Mouse (Mus musculus) liver, adult 2 months (tissue): ENCODE results near the gene Fgl2. TPM values are rescaled to one million over a fixed set of nuclear protein-coding genes. Genes with fewer than 3 reads are reported as not detected.

Experiments
- DNase-seq: peaks from one replicate; pipeline ENCODE4 v3.0.0-alpha.2; 2011; ENCODE audit warnings: low read depth, low spot score; ENCODE audit errors: extremely low read depth
- H3K27ac ChIP-seq: fragments of 200-500 bp; replicated peaks from 2 replicates; pipeline ENCODE4 v1.5.1; 2012; ENCODE audit warnings: low read depth, mild to moderate bottlenecking, control low read depth, inconsistent platforms, low read length; ENCODE audit not compliant: insufficient read depth
- H3K27me3 ChIP-seq: fragments of 200-500 bp; 2 replicates; pipeline ENCODE4 v1.6.1; 2012; ENCODE audit warnings: mild to moderate bottlenecking, moderate library complexity, low read length, inconsistent platforms; ENCODE audit not compliant: control insufficient read depth, insufficient read depth
- H3K36me3 ChIP-seq: fragments of 200-500 bp; 2 replicates; pipeline ENCODE4 v1.6.1; 2012; ENCODE audit warnings: low read length, inconsistent platforms; ENCODE audit not compliant: control insufficient read depth, insufficient read depth
- H3K4me1 ChIP-seq: fragments of 200-500 bp; 2 replicates; pipeline ENCODE4 v1.6.1; 2011; ENCODE audit warnings: low read length; ENCODE audit not compliant: control insufficient read depth, insufficient read depth
- H3K4me3 ChIP-seq: fragments of 200-500 bp; 2 replicates; pipeline ENCODE4 v1.5.1; 2011; ENCODE audit warnings: low read depth, mild to moderate bottlenecking, control low read depth, low read length, moderate library complexity; ENCODE audit not compliant: insufficient read depth
- H3K79me2 ChIP-seq: fragments of 200-500 bp; 2 replicates; pipeline ENCODE4 v1.6.1; 2012; ENCODE audit warnings: inconsistent platforms, mild to moderate bottlenecking, low read length, moderate library complexity; ENCODE audit not compliant: control insufficient read depth, insufficient read depth
- H3K9ac ChIP-seq: fragments of 200-500 bp; 2 replicates; pipeline ENCODE4 v1.6.1; 2012; ENCODE audit warnings: low read depth, mild to moderate bottlenecking, control low read depth, inconsistent platforms, low read length
- CTCF ChIP-seq: fragments of 200-500 bp; IDR thresholded peaks from 2 replicates; pipeline ENCODE4 v1.5.1; 2011; ENCODE audit warnings: low read depth, low read length, control low read depth
- POLR2A ChIP-seq: fragments of 200-500 bp; IDR thresholded peaks from 2 replicates; pipeline ENCODE4 v1.6.1; 2011; ENCODE audit warnings: low read length, control low read depth; ENCODE audit not compliant: insufficient read depth; ENCODE audit errors: extremely low read depth
- WGBS: fragments of 180-500 bp; shearing (Covaris S2); methylation state at CpG from one replicate; pipeline ENCODE4 v1.1.7; 2018; 5-methylcytosine and 5-hydroxymethylcytosine counted together
- polyA plus RNA-seq: library from polyadenylated mRNA; depleted of rRNA; stranded (reverse); fragments of >200 nt; gene quantifications from 2 replicates; pipeline ENCODE4 v1.2.3, GENCODE M21; 2012
- total RNA-seq: library from RNA; depleted of rRNA; stranded (reverse); fragments of >200 nt; gene quantifications from 2 replicates; pipeline ENCODE4 v1.2.3, GENCODE M21; 2014

Fgl2 gene
- total and polyA plus RNA-seq, 2 experiments, result 1.3 to 4.8 TPM

DNA sequence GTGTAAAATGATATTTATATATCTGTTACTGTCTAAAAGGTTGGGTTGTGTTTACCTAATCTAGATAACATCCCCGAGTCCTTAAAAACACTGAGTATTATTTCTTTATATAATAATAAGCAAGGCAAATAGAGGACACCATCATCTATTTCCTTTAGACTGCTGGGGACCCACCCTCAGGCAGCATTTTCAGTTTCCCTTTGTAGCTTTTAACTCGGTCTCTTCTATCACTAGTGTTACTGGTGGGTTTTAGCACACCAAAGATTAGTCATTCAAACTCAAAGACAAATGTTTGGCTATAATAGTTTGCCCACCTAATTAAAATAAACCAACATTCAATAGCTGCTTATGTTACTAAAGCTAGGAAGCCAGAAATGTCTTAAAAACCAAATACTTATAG is 6.0 kb downstream of the Fgl2 start:
- no peaks in the 10 kb centered on the region for H3K4me1 ChIP-seq
- H3K4me3 ChIP-seq, result no peak overlapping the region
- TF ChIP-seq POLR2A, result no peak
- TF ChIP-seq CTCF, result no peak
- no peaks in the 10 kb centered on the region for H3K27me3 ChIP-seq
- no peaks in the 10 kb centered on the region for H3K79me2 ChIP-seq
- H3K36me3 ChIP-seq, result no peaks in the 10 kb centered on the region
- H3K27ac ChIP-seq, result no peak overlapping the region
- no peak overlapping the region for H3K9ac ChIP-seq
- 59% methylated on average over 2 of the region's 2 CpGs for WGBS
- DNase-seq, result no peak

GRCm38 (mm10) chr5:21381986-21382385 is 9.5 kb downstream of the Fgl2 start:
- Histone ChIP-seq H3K27ac (no peak overlapping the region), H3K27me3 (no peaks in the 10 kb centered on the region), H3K4me1 (peaks cover 8% of the 10 kb centered on the region), H3K4me3 (no peak overlapping the region), H3K9ac (no peak overlapping the region), H3K36me3 (no peaks in the 10 kb centered on the region), H3K79me2 (no peaks in the 10 kb centered on the region)
- DNase-seq, result no peak
- TF ChIP-seq POLR2A (no peak), CTCF (no peak)
- WGBS, result 34% methylated on average over 6 of the region's 6 CpGs

GRCm38 (mm10) chr5:21382678-21383077 is 10.2 kb downstream of the Fgl2 start:
- no peak overlapping the region for H3K9ac ChIP-seq
- no peaks in the 10 kb centered on the region for H3K27me3 ChIP-seq
- TF ChIP-seq POLR2A (no peak), CTCF (no peak)
- peaks cover 8% of the 10 kb centered on the region for H3K4me1 ChIP-seq
- H3K79me2 ChIP-seq, result no peaks in the 10 kb centered on the region
- H3K4me3 ChIP-seq, result no peak overlapping the region
- H3K36me3 ChIP-seq, result no peaks in the 10 kb centered on the region
- DNase-seq, result no peak
- no peak overlapping the region for H3K27ac ChIP-seq
- WGBS, result 82% methylated on average over 6 of the region's 6 CpGs

GRCm38 (mm10) chr5:21383392-21384251 is 11.2 kb downstream of the Fgl2 start:
- Histone ChIP-seq H3K79me2 (no peaks in the 10 kb centered on the region), H3K27me3 (no peaks in the 10 kb centered on the region), H3K4me3 (no peak overlapping the region), H3K27ac (no peak overlapping the region), H3K9ac (no peak overlapping the region), H3K4me1 (peaks cover 8% of the 10 kb centered on the region), H3K36me3 (no peaks in the 10 kb centered on the region)
- no peak for DNase-seq
- TF ChIP-seq POLR2A, result no peak
- no peak for TF ChIP-seq CTCF
- WGBS, result 67% methylated on average over 14 of the region's 14 CpGs

GRCm38 (mm10) chr5:21384252-21384960 is 12.0 kb downstream of the Fgl2 start:
- no peak for TF ChIP-seq POLR2A
- no peak overlapping the region for H3K4me3 ChIP-seq
- no peaks in the 10 kb centered on the region for H3K27me3 ChIP-seq
- DNase-seq, result peak; percentile 24
- H3K4me1 ChIP-seq, result peaks cover 8% of the 10 kb centered on the region
- H3K36me3 ChIP-seq, result no peaks in the 10 kb centered on the region
- 41% methylated on average over 13 of the region's 13 CpGs for WGBS
- no peaks in the 10 kb centered on the region for H3K79me2 ChIP-seq
- H3K9ac ChIP-seq, result no peak overlapping the region
- no peak overlapping the region for H3K27ac ChIP-seq

GRCm38 (mm10) chr5:21384976-21385375 is 12.5 kb downstream of the Fgl2 start:
- Histone ChIP-seq H3K4me1 (peaks cover 8% of the 10 kb centered on the region), H3K27me3 (no peaks in the 10 kb centered on the region), H3K79me2 (no peaks in the 10 kb centered on the region), H3K4me3 (no peak overlapping the region), H3K36me3 (no peaks in the 10 kb centered on the region), H3K9ac (no peak overlapping the region), H3K27ac (no peak overlapping the region)
- no peak for DNase-seq
- WGBS, result 91% methylated on average over 9 of the region's 9 CpGs
- TF ChIP-seq CTCF (no peak), POLR2A (no peak)
